Mouse (Mus musculus) right cerebral cortex, postnatal 10 days (tissue): Measurements from ENCODE around the gene Mptx1.
"Not testable (repeated sequence)": the region's sequence is repeated elsewhere in the genome, so short reads cannot be mapped to it uniquely, and the experiment has no call there.

ENCODE experiments used
- DNase-seq, 2 experiments: peaks; one replicate each; pipeline ENCODE4 v3.0.0; 2021; ENCODE audit warnings: low spot score in 2 of 2

The Mptx1 gene

DNA sequence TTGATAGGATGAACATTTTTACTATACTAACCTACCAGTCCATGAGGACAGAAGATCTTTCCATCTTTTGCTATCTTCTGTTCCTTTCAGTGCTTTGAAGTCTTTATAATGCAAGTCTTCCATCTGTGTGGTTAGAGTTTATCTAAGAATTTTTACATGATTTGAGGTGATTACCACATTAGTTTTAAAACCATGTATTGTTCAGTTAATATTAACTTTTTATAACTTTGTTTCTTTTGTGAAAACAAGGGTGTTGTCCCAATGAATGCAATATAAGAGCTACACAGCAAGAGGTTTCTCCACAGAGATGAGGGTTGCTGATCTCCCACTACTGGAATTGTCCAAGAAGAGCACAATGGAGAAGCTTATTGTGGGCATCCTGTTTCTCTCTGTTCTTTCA is at the start of gene Mptx1:
Mptx1 (plus strand) TSS at position 301 of the 400 bp plus-strand sequence.
- DNase-seq: no peak

DNA sequence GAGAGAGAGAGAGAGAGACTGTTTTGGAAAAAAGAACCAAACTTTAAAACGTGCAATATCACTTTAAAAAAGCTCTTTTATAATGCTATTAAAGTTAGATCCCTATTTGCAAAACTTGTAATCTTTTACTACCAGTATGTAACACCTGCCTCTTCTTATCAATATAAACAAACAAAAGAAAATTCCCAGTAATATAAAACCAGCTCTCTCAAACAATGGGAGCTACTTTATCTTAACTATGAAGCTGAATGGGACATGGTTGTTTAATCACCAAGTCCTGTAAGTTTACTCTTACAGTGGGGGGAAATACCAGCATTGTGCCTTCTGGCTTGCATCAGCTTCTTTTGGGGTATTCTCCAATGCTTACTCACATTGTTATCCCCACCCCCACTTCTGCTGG is 27.2 kb upstream of the Mptx1 start:
- DNase-seq: no peak

DNA sequence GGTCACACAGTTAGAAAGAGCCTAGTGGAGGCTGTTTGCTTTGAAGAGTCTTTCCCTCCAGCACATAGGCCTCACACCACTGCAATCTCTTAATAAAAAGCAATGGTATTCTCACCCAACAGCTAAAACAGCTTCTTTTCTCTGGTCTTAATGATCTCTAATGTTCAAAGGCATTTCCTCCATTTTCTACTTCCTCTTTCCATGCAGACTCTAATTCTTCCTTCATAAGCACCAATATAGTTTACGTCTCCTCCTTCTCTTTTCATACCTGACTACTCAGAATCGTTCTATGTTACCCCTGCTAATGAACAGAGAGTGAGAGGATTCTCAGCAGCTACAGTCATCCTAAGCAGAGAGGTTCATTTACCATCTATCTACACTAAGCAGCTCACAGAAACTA is 13.0 kb upstream of the Mptx1 start:
- no peak for DNase-seq

DNA sequence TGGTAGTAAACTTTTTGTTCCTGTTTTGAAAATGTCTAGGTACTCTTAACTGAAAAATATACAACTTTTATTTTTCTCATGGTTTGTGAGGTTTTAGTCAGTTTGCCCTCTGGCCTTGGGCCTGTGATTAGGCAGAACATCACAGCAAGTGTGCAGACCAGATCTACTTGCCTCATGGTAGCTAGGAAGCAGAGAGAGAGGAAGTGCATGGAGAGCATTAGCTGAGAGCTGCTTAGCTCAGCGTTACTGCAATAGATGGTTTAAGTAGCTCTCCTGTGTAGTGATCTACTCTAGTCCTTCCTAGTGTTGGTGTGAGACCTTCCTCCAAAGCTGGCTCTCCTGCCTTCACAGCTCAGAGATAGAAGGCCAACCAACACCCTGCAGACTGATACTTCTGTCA is 23.3 kb downstream of the Mptx1 start:
- DNase-seq: not testable (repeated sequence)

DNA sequence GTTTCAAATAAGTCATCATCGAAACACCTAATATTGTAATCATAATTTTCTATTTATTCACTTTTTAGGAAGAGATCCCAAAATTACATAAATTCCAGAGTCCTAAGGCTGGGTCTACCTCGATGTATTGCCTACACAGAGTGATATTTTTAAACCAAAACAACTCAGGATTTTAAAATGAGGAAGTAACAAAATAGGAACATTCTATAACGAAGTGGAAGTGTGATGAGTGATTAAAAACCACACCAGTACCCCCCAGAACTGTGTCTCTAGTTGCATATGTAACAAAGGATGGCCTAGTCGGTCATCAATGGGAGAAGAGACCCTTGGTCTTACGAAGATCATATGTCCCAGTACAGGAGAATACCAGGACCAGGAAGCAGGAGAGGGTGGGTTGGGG is 24.3 kb downstream of the Mptx1 start:
- DNase-seq: no peak

DNA sequence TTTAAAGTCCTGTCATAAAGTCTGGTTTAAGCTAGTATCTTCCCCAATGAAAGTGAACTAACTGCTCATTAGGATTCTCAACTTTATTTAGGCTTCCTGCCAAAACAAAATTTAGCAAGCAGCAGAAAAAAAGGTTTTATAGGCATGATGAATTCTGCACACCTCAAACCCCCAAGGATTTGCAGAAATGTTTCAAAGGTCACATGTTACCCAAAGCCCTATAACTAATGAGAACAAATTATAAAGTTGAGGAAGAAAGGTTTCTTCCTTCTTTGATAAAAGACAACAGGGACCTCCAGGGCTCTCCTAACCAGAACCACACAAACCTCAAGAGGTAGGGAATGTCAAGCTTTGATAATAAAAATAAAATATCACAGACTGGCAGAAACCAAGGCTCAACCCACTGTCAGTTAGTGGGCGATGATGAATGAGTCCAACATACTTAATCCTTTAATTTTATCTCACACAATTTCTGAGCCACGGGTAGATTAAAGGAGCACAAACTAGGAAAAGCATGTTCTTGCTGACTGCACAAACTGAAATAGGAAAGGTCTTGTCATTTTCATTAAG is 34.6 kb downstream of the Mptx1 start, which contains the start of gene Olfr417:
Olfr417 (plus strand) TSS at position 241 of the 570 bp plus-strand sequence.
- no peak for DNase-seq

DNA sequence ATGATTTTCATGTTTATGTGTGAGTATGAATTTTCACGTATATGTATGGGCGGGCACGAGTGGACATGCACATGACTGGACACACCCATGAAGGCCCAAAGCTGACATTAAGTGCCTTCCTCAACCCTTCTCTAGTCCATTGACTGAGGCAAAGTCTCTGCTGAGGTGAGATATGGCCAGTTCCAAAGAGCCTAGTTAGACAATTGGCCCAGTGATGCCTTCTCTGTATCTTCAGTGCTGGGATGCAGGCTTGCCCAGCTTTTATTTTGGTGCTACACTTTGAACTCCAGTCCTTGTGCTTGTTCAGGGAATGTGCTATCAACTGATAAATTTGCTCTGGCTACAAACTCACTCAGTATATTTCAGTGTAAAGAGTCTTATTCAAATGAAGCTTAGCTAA is 43.5 kb downstream of the Mptx1 start:
- DNase-seq: no peak
